Mouse (Mus musculus): Measurements from ENCODE around the gene A930018P22Rik.
"Not testable (repeated sequence)": the region's sequence is repeated elsewhere in the genome, so short reads cannot be mapped to it uniquely, and the experiment has no call there.

The A930018P22Rik gene

DNA sequence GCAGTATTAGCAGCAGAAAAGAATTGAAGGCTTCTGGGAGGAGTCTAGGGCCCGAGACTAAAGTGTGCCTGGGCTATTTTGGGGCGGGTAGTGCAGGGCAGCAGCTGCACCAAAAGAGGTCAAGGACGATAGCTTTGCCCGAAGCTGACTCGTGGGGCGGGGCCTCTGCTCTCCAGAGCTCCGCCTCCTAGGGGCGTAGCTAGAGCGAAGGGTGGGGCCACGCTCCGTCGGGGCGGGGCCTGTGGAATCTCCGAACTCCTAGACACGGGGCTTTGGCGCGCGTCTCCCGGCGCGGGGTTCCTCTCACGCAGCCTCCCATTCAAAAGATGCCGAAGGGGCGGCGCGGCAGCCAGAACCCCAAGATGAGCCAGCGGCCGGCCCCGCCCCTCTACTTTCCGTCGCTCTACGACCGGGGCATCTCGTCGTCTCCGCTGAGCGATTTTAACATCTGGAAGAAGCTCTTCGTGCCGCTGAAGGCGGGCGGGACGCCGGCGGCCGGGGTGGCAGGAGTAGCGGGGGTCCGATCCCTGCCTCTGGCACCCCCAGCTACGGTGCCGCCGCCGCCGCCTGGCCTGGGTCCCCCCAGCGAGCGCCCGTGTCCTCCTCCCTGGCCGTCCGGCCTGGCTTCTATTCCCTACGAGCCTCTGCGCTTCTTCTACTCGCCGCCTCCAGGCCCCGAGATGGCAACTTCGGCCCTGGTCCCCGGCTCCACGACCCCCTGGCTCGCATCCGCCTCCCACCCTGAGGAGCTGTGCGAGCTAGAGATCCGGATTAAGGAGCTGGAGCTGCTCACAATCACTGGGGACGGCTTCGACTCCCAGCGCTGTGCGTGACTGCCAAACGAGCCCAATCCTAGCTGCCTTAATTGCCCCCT, at the start of gene A930018P22Rik:
Gene A930018P22Rik (plus strand): TSS at position 265 of the 874 bp plus-strand sequence.
- DNase-seq, result peak; percentile 93 to 95

DNA sequence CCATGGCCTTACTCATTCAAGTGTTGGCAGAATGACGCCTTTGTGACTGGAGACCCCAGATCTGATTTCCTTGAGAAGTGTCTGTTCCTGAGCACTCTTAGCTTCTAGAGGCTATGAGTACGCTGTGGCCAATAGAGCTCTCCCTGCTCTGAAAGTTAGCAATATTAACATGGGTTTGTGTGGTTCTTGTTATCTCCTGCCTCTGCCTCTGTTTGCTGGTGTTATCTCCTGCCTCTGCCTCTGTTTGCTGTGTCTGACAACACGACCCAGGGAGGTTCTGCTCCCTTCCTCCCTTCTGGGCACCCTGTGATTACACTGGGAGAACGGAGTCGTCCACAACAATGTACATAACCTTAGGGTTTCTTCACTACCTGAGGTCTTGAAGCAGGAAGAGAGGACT, 44.3 kb upstream of the A930018P22Rik start:
- DNase-seq, result not testable (repeated sequence)

GRCm38 (mm10) chr2:104081436-104082050, 41.0 kb upstream of the A930018P22Rik start:
- DNase-seq, result not testable (repeated sequence)

GRCm38 (mm10) chr2:104082474-104082873, 40.1 kb upstream of the A930018P22Rik start:
- no peak for DNase-seq

GRCm38 (mm10) chr2:104084027-104084426, 38.5 kb upstream of the A930018P22Rik start:
- not testable (repeated sequence) for DNase-seq

- not testable (repeated sequence) for DNase-seq
Observed at GRCm38 (mm10) chr2:104087562-104087961, 35.0 kb upstream of the A930018P22Rik start.

GRCm38 (mm10) chr2:104093305-104093704, 29.3 kb upstream of the A930018P22Rik start:
- no peak for DNase-seq

GRCm38 (mm10) chr2:104095741-104096213, 26.8 kb upstream of the A930018P22Rik start, which contains the start of gene Cd59a:
Cd59a (plus strand) TSS chr2:104095801.
- DNase-seq, result peak; percentile 65 to 74

DNA sequence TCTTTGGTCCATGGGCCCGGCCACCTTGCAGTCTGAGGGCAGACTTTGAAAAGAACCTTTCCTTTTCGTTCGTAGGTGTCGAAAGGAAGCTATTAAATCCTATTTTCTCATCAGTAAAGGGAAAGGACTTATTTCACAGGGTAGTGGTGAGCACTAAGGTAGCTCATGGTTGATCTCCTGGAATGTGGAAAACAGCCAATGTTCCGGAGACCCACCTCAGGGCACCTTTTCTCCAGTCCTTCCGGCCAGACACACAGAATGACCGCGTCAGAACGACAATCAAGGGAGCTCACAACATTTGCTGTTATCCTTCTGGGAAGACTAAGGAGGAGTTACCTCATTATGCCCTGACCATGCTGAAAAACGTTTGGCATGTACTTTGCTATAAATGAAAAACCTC, 26.3 kb upstream of the A930018P22Rik start:
- no peak for DNase-seq

GRCm38 (mm10) chr2:104096796-104097195, 25.8 kb upstream of the A930018P22Rik start:
- DNase-seq, result not testable (repeated sequence)

GRCm38 (mm10) chr2:104097396-104097795, 25.2 kb upstream of the A930018P22Rik start:
- not testable (repeated sequence) for DNase-seq

DNA sequence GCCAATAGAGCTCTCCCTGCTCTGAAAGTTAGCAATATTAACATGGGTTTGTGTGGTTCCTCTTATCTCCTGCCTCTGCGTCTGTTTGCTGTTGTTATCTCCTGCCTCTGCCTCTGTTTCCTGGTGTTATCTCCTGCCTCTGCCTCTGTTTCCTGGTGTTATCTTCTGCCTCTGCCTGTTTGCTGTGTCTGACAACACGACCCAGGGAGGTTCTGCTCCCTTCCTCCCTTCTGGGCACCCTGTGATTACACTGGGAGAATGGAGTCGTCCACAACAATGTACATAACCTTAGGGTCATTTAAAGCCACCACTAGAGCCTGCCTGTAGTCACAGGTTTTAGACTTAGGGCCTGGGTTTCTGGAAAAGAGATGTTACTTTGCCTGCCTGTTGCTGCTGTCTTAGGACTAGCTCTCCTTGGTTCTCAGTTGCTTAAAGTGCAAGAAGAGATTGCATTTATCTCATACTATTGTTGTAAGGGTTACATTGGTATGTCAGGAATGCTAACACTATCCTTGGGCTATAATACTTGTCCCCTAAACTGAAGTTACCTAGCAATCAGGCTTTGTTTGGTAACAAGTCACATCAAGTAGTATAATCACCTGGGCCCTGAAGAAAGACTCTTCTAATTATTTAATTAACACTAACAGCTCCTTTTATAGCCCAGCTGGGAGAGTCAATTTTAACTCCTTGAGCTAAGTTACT, 23.9 kb upstream of the A930018P22Rik start:
- DNase-seq, result no peak

DNA sequence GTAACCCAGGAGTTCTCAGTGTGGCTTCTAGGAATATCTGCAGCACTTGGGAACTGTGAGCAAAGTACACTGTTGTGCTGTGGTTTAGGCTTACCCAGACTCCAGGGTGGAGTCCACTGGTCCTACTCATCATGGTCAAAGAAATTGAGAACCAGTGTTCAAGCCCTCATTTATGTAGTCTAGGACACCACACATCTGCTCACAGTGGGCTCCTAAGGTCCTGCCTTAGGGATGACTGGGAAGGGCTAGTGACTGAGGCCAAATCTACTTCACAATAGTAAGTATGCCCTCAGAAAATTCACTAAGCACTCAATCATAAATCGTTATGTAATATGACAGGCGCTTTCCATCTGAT, 23.4 kb upstream of the A930018P22Rik start:
- DNase-seq, result no peak

DNA sequence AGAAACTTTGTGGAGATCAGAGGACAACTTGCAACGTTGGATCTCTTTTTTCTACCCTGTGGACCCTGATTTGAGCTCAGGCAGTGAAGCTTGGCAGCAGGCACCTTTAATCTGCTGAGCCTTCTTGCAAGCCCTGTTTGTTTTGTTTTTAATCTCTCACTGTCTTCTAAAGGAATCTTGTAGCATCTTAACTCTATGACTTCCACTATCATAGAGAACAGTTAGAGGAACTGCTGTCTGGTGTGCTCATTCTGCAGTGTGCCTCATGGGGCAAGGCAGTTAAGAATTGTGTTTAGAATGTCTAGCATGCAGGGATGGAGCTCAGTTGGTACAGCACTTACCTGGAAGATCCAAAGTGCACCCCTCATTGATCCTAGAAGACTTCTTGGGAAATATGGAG, 22.6 kb upstream of the A930018P22Rik start:
- DNase-seq, result no peak

DNA sequence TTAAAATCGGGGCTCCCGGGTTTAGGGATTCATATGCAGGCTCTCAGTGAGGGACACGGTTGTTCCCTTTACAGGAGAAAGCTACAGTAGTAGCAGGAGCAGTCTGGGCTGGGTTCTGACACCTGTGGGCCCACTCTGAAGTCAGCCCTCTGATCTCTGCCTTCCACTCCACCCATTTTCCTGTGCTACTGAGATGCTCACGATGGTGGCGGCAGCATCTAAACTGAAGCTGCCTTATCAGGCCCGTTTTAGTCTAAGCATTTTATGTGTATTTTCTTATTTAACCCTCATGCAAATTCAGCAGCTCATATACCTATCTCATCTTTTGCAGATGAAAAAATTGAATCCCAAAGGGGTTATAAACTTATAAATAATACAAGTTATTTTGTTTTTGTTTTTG, 17.8 kb upstream of the A930018P22Rik start:
- no peak for DNase-seq

GRCm38 (mm10) chr2:104109021-104109420, 13.5 kb upstream of the A930018P22Rik start:
- DNase-seq, result not testable (repeated sequence)

GRCm38 (mm10) chr2:104109528-104109927, 13.0 kb upstream of the A930018P22Rik start:
- no peak for DNase-seq

GRCm38 (mm10) chr2:104110031-104110430, 12.5 kb upstream of the A930018P22Rik start:
- DNase-seq, result no peak

DNA sequence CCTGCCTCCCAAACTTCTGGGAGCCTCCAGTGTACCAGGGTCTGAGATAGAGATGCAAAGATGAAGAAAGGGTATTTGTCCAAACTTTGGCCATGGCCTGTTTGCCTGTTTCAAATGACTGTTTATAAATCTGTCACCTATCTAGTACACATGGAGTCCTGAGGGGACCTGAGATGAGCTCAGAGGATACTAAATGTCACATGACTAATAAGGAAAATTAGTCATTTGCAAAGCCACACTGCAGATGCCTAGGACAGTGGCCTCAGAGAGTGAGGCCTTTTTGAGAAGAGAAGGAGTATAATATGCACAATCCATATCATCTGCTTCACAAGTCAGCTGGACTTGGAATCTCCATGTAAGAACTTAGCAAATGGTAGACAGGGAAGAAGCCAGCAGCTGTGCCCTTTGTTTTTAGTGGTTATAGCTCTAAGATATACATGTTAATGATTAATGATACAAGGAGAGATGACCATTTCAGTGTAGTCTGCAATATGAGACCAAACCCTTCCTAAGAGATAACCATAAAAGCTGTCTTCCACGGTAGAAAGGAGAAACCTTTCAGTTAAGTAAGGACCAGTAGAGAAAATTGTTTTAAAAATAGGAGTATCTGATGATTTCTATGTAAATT, 11.3 kb upstream of the A930018P22Rik start:
- DNase-seq, result not testable (repeated sequence)

DNA sequence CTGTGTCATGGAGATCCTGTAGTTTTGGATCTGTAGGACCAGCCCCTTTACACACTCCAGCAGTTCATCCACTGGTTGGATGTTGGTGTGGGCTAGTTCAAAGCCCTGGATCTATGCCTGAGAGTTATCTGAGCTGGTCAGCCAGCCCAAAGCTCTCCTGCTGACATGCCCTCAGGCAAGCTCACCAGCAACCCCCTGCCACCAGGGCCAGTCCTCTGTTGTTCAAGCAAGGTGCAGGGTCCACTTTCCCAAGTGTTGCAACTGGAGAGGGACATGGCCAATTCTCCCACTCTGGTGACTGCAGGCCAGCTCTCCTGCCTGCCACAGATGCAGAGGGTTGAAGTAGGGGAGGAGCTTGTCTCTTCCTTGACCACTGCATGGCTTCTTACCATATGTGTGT, 9.0 kb upstream of the A930018P22Rik start:
- not testable (repeated sequence) for DNase-seq

DNA sequence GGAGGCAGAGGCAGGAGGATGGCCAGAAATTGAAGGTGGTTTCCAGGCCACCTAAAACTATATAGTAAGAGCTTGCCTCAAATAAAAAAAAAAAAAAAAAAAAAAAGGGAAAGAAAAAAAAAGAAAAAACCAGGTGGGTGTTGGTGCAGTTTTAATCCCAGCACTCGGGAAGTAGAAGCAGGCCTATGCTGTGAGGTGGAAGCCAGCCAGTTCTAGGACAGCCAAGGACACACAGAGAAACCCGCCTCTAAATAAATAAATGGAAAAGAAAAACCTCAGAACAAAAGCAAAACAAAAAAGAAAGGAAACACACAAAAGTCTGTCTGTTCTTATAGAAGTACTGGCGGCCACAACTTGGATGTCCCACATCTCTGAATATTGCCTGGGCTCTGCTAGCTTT, 7.7 kb upstream of the A930018P22Rik start:
- no peak for DNase-seq

DNA sequence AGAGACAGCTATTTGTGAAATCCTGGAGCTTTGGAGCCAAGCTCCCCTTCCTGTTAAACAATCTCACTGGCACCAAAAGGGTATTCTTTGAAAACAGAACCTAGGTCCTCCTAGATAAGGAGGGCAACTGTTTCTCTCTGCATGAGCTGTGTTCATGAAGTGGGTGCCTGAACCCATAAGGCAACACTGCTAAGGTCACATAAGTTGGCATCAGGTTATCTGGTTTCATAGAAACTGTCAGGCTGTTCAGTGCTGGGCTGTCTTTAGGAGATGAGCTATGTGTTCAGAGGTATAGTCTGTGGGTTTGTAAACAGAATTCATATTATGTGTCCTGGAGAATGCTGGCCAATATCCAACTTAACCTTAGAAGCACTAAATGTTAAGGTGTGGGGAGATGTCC, 5.4 kb upstream of the A930018P22Rik start:
- not testable (repeated sequence) for DNase-seq

GRCm38 (mm10) chr2:104119097-104119496, 3.5 kb upstream of the A930018P22Rik start:
- no peak for DNase-seq

All from cerebellum, postnatal 10 days (tissue).